12 mouse cellular contexts compared by ENCODE assay signal in genomic region chr9:120958051-120958450, GRCm38 (mm10).
"Had no signal": no experiment of that assay in that cellular context is flagged by ENCODE, and none has a peak within 500 bp of the region (broad histone marks: within the 10 kb centered on the region; RNA-seq: fewer than 3 reads in every experiment).

No protein-coding gene starts in this region.

- H3K27me3 ChIP-seq: limb, embryonic 13.5 days; liver, embryonic 15.5 days; neural tube, embryonic 12.5 days had no signal

- H3K4me3 ChIP-seq: limb, embryonic 13.5 days; liver, embryonic 15.5 days; midbrain, embryonic 10.5 days; myocyte; neural tube, embryonic 12.5 days had no signal

- H3K27ac ChIP-seq: kidney, postnatal 0 days; limb, embryonic 13.5 days; liver, embryonic 15.5 days; midbrain, embryonic 10.5 days; neural tube, embryonic 12.5 days had no signal

- H3K4me1 ChIP-seq: neural tube, embryonic 12.5 days had no signal

- H3K4me2 ChIP-seq: limb, embryonic 13.5 days; liver, embryonic 15.5 days; neural tube, embryonic 12.5 days had no signal

- H3K9ac ChIP-seq: limb, embryonic 13.5 days; liver, embryonic 15.5 days; neural tube, embryonic 12.5 days had no signal

- DNase-seq: kidney, adult 9 months; lung, adult 2 months; lung, postnatal 36 days; midbrain, embryonic 14.5 days; right cerebral cortex, postnatal 25 days; thymus, postnatal 36 days had no signal

- H3K9me3 ChIP-seq: limb, embryonic 13.5 days; liver, embryonic 15.5 days; midbrain, embryonic 10.5 days; neural tube, embryonic 12.5 days had no signal
